Mouse (Mus musculus) MEL (cell line): ENCODE data around the gene Zfp952.

Experiments used
- CTCF ChIP-seq, 3 experiments: IDR thresholded peaks in 2 of 3; conservative IDR thresholded peaks in 1 of 3; 2 replicates each; pipeline ENCODE4 v1.5.1; 2011 to 2012; ENCODE audit warnings: low read length in 3 of 3, low read depth in 2 of 3, mild to moderate bottlenecking in 2 of 3, improper control_type of control experiment in 1 of 3, inconsistent platforms in 1 of 3, mixed read lengths in 1 of 3, moderate library complexity in 1 of 3; ENCODE audit not compliant: control insufficient read depth in 1 of 3, insufficient read depth in 1 of 3, poor library complexity in 1 of 3, severe bottlenecking in 1 of 3
- EP300 ChIP-seq, 2 experiments: IDR thresholded peaks; 2 replicates each; pipeline ENCODE4 v1.6.1; 2011; ENCODE audit warnings: improper control_type of control experiment in 2 of 2, low read length in 2 of 2, low read depth in 1 of 2, mild to moderate bottlenecking in 1 of 2
- GATA1 ChIP-seq: IDR thresholded peaks from 2 replicates; pipeline ENCODE4 v1.6.1; 2011; ENCODE audit warnings: low read depth, low read length, improper control_type of control experiment
- HCFC1 ChIP-seq: IDR thresholded peaks from 2 replicates; pipeline ENCODE4 v1.6.1; 2012; ENCODE audit warnings: low read depth, mild to moderate bottlenecking, inconsistent platforms, low read length, improper control_type of control experiment, moderate library complexity
- JUND ChIP-seq: IDR thresholded peaks from 2 replicates; pipeline ENCODE4 v1.6.1; 2011; ENCODE audit warnings: low read depth, mild to moderate bottlenecking, improper control_type of control experiment, low read length
- MAX ChIP-seq: IDR thresholded peaks from 2 replicates; pipeline ENCODE4 v1.6.1; 2011; ENCODE audit warnings: low read length, improper control_type of control experiment
- MAZ ChIP-seq: IDR thresholded peaks from 2 replicates; pipeline ENCODE4 v1.6.1; 2012; ENCODE audit warnings: low read depth, mild to moderate bottlenecking, inconsistent platforms, low read length, improper control_type of control experiment
- SMC3 ChIP-seq: IDR thresholded peaks from 2 replicates; pipeline ENCODE4 v1.6.1; 2011; ENCODE audit warnings: low read depth, low read length, improper control_type of control experiment
- ZC3H11A ChIP-seq: IDR thresholded peaks from 2 replicates; pipeline ENCODE4 v1.6.1; 2012; ENCODE audit warnings: low read depth, mild to moderate bottlenecking, inconsistent platforms, low read length, improper control_type of control experiment

- TF ChIP-seq CTCF (IDR thresholded peaks at IDR 0.05 in 2 of 3, conservative IDR thresholded peaks at IDR 0.05 in 1 of 3; ENCODE audit: control insufficient read depth in 1 of 3, insufficient read depth in 1 of 3, low read depth in 2 of 3, low read length in 3 of 3, poor library complexity in 1 of 3, severe bottlenecking in 1 of 3) (no peak), JUND (no peak), MAZ (no peak), HCFC1 (no peak), GATA1 (no peak), SMC3 (no peak), ZC3H11A (no peak), MAX (no peak), EP300 (IDR thresholded peaks at IDR 0.05; ENCODE audit: low read depth in 1 of 2, low read length in 2 of 2) (no peak)
Measured at GRCm38 (mm10) chr17:32943661-32944060, 49.3 kb upstream of the Zfp952 start.
